Mouse (Mus musculus): ENCODE measurements around the gene Eef1b2. TPM values are rescaled to one million over a fixed set of nuclear protein-coding genes. Genes with fewer than 3 reads are reported as not detected.

The Eef1b2 gene
- polyA plus RNA-seq, 1 experiment from 2014 or later = 813 TPM

- Histone ChIP-seq H3K9me3 (ENCODE audit: control insufficient read depth, low read length) (no peaks in the 10 kb centered on the region), H3K36me3 (ENCODE audit: control insufficient read depth, insufficient read depth, low read length) (no peaks in the 10 kb centered on the region), H3K4me1 (replicated peaks; ENCODE audit: control insufficient read depth, insufficient read depth, low read length) (no peaks in the 10 kb centered on the region; the same call in 1 of the 2 replicates), H3K27me3 (replicated peaks; ENCODE audit: control insufficient read depth, insufficient read depth, low read length) (no peaks in the 10 kb centered on the region), H3K4me3 (ENCODE audit: low read depth, low read length) (no peak within 1 kb of the TSS), H3K27ac (ENCODE audit: low read depth) (no peak within 1 kb of the TSS), H3K9ac (ENCODE audit: low read length) (no peak within 1 kb of the TSS), H3K4me2 (ENCODE audit: low read length) (peak within 1 kb of the TSS; percentile 16; the same call in 1 of the 2 replicates)
- DNase-seq (ENCODE audit: low spot score) = no peak
- 41% methylated on average over 3 of the region's 3 CpGs for WGBS
- ATAC-seq (replicated peaks; ENCODE audit: low FRiP score, low TSS enrichment, low read depth) = no peak
These were observed 37.6 kb downstream of the Eef1b2 start, which contains the start of gene Gpr1 for GRCm38 (mm10) chr1:63214271-63214558. Gene Gpr1, minus strand, starts transcription at chr1:63214543.

- ATAC-seq (replicated peaks; ENCODE audit: low FRiP score, low TSS enrichment, low read depth) = no peak
These were observed 38.0 kb downstream of the Eef1b2 start for GRCm38 (mm10) chr1:63214631-63215030.

GRCm38 (mm10) chr1:63219277-63219676 lies 42.7 kb downstream of the Eef1b2 start:
- WGBS = 92% methylated on average over 4 of the region's 4 CpGs
- H3K9ac ChIP-seq (ENCODE audit: low read length) = no peak overlapping the region
- no peaks in the 10 kb centered on the region for H3K36me3 ChIP-seq (ENCODE audit: control insufficient read depth, insufficient read depth, low read length)
- no peak for DNase-seq (ENCODE audit: low spot score)
- no peaks in the 10 kb centered on the region for H3K4me1 ChIP-seq (replicated peaks; ENCODE audit: control insufficient read depth, insufficient read depth, low read length)
- H3K27me3 ChIP-seq (replicated peaks; ENCODE audit: control insufficient read depth, insufficient read depth, low read length) = no peaks in the 10 kb centered on the region
- no peaks in the 10 kb centered on the region for H3K9me3 ChIP-seq (ENCODE audit: control insufficient read depth, low read length)
- H3K4me2 ChIP-seq (ENCODE audit: low read length) = no peak overlapping the region
- ATAC-seq (replicated peaks; ENCODE audit: low FRiP score, low TSS enrichment, low read depth) = no peak
- H3K4me3 ChIP-seq (ENCODE audit: low read depth, low read length) = no peak overlapping the region
- H3K27ac ChIP-seq (ENCODE audit: low read depth) = no peak overlapping the region

More at GRCm38 (mm10) chr1:63214631-63215030, 38.0 kb downstream of the Eef1b2 start:
- no peak overlapping the region for H3K4me2 ChIP-seq (ENCODE audit: low read length)
- H3K27me3 ChIP-seq (replicated peaks; ENCODE audit: control insufficient read depth, insufficient read depth, low read length) = no peaks in the 10 kb centered on the region
- no peak overlapping the region for H3K9ac ChIP-seq (ENCODE audit: low read length)
- H3K4me1 ChIP-seq (replicated peaks; ENCODE audit: control insufficient read depth, insufficient read depth, low read length) = no peaks in the 10 kb centered on the region; the same call in 1 of the 2 replicates
- H3K4me3 ChIP-seq (ENCODE audit: low read depth, low read length) = no peak overlapping the region
- 59% methylated on average over 7 of the region's 7 CpGs for WGBS
- no peaks in the 10 kb centered on the region for H3K9me3 ChIP-seq (ENCODE audit: control insufficient read depth, low read length)
- no peaks in the 10 kb centered on the region for H3K36me3 ChIP-seq (ENCODE audit: control insufficient read depth, insufficient read depth, low read length)
- no peak overlapping the region for H3K27ac ChIP-seq (ENCODE audit: low read depth)
- no peak for DNase-seq (ENCODE audit: low spot score)

GRCm38 (mm10) chr1:63225009-63225408 lies 48.4 kb downstream of the Eef1b2 start:
- WGBS = 46% methylated on average over 4 of the region's 4 CpGs
- ATAC-seq (replicated peaks; ENCODE audit: low FRiP score, low TSS enrichment, low read depth) (no peak), DNase-seq (ENCODE audit: low spot score) (peak; percentile 21)
- no peaks in the 10 kb centered on the region for H3K36me3 ChIP-seq (ENCODE audit: control insufficient read depth, insufficient read depth, low read length)
- H3K4me3 ChIP-seq (ENCODE audit: low read depth, low read length) = no peak overlapping the region
- H3K27ac ChIP-seq (ENCODE audit: low read depth) = no peak overlapping the region
- H3K27me3 ChIP-seq (replicated peaks; ENCODE audit: control insufficient read depth, insufficient read depth, low read length) = no peaks in the 10 kb centered on the region
- H3K9me3 ChIP-seq (ENCODE audit: control insufficient read depth, low read length) = no peaks in the 10 kb centered on the region
- H3K4me2 ChIP-seq (ENCODE audit: low read length) = no peak overlapping the region
- H3K4me1 ChIP-seq (replicated peaks; ENCODE audit: control insufficient read depth, insufficient read depth, low read length) = no peaks in the 10 kb centered on the region
- no peak overlapping the region for H3K9ac ChIP-seq (ENCODE audit: low read length)

GRCm38 (mm10) chr1:63225890-63226289 lies 49.3 kb downstream of the Eef1b2 start:
- no peak for DNase-seq (ENCODE audit: low spot score)
- Histone ChIP-seq H3K27me3 (replicated peaks; ENCODE audit: control insufficient read depth, insufficient read depth, low read length) (no peaks in the 10 kb centered on the region), H3K4me3 (ENCODE audit: low read depth, low read length) (no peak overlapping the region), H3K4me1 (replicated peaks; ENCODE audit: control insufficient read depth, insufficient read depth, low read length) (no peaks in the 10 kb centered on the region), H3K9ac (ENCODE audit: low read length) (no peak overlapping the region), H3K4me2 (ENCODE audit: low read length) (no peak overlapping the region), H3K9me3 (ENCODE audit: control insufficient read depth, low read length) (no peaks in the 10 kb centered on the region), H3K36me3 (ENCODE audit: control insufficient read depth, insufficient read depth, low read length) (no peaks in the 10 kb centered on the region), H3K27ac (ENCODE audit: low read depth) (no peak overlapping the region)
- no peak for ATAC-seq (replicated peaks; ENCODE audit: low FRiP score, low TSS enrichment, low read depth)
- WGBS = 6% methylated on average over 7 of the region's 7 CpGs

- 83% methylated on average over 5 of the region's 5 CpGs for WGBS
- no peak overlapping the region for H3K27ac ChIP-seq (ENCODE audit: low read depth)
- DNase-seq (ENCODE audit: low spot score) (peak; percentile 32), ATAC-seq (replicated peaks; ENCODE audit: low FRiP score, low TSS enrichment, low read depth) (no peak)
- H3K4me1 ChIP-seq (replicated peaks; ENCODE audit: control insufficient read depth, insufficient read depth, low read length) = no peaks in the 10 kb centered on the region
- no peak overlapping the region for H3K4me2 ChIP-seq (ENCODE audit: low read length)
- H3K27me3 ChIP-seq (replicated peaks; ENCODE audit: control insufficient read depth, insufficient read depth, low read length) = no peaks in the 10 kb centered on the region
- no peak overlapping the region for H3K4me3 ChIP-seq (ENCODE audit: low read depth, low read length)
- H3K9ac ChIP-seq (ENCODE audit: low read length) = no peak overlapping the region
- no peaks in the 10 kb centered on the region for H3K36me3 ChIP-seq (ENCODE audit: control insufficient read depth, insufficient read depth, low read length)
- no peaks in the 10 kb centered on the region for H3K9me3 ChIP-seq (ENCODE audit: control insufficient read depth, low read length)
These were observed 50.6 kb downstream of the Eef1b2 start for GRCm38 (mm10) chr1:63227241-63227640.

Small RNAs within 50 kb of the gene (microRNA-seq; reads per million reads assigned to microRNA genes)
- gene Gm24557 (not detected), gene Gm27512 (not detected)

Other genes with a start within 250 kb of the Eef1b2 start
- 14.7 and 16.1 TPM in 2 replicates for gene Ino80d, start 62.2 kb upstream of the Eef1b2 start, polyA plus RNA-seq (2014; fragmentation: Nextera tagmentation; extraction: Ambion mirVana)
- gene Ndufs1, start within 50 bp of the Eef1b2 start, polyA plus RNA-seq (2014; fragmentation: Nextera tagmentation; extraction: Ambion mirVana) = 140 and 146 TPM in 2 replicates
- 0.09 TPM in 1 of 2 replicates, not detected in the other for gene Gpr1, start 37.7 kb downstream of the Eef1b2 start, polyA plus RNA-seq (2014; fragmentation: Nextera tagmentation; extraction: Ambion mirVana)
- 7.5 and 9.6 TPM in 2 replicates for gene Zdbf2, start 96.4 kb downstream of the Eef1b2 start, polyA plus RNA-seq (2014; fragmentation: Nextera tagmentation; extraction: Ambion mirVana)